Mouse (Mus musculus): ENCODE results near the gene Marveld3. TPM values are rescaled to one million over a fixed set of nuclear protein-coding genes. Genes with fewer than 3 reads are reported as not detected.

Marveld3 gene
- polyA plus RNA-seq, 1 experiment from 2014 or later, result 0.27 TPM

DNA sequence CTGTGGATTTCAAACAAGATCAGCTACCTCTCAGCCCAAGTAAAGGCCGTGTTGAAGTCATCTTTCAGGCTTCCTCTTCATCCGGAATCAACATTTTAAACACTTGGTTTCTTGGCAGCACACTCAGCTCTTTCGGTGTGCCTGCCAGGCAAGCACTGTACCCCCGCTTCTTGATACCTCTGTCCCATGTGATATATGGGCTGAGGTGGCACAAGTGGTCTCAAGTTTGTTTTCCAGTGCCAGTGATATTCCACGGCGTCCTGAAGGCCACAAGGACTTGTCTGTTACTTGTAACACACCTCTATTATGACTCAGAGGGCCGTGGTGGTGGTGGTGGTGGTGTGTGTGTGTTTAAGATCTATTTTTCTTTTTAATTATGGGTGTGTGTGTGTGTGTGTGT is 16.3 kb downstream of the Marveld3 start:
- H3K27me3 ChIP-seq (ENCODE audit: control insufficient read depth, insufficient read depth, low read length), result peaks cover 32% of the 10 kb centered on the region
- WGBS, result 82% methylated on average over 7 of the region's 7 CpGs
- DNase-seq (ENCODE audit: low spot score), result no peak

DNA sequence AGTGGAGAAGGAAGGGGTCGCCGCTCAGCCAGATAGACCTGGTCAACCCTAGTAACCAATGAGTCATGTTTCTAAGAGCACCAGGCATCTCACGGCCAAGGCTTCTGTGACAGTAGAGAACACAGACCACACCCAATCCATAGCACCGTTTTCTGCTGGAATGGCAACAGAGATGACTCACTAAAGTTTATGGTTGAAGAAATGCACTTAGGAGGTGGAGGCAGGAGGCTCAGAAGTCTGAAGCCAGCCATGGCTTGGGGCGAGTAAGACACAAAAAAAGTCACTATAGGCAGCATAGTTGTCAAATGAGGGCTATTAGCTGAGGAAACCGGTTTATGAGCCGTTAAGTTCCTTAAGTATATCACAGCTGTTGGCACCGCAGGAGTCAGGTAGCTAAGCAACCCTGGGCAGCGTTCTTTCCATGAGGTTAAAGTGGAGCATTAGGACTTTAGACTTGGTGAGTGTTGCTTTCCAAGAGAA is 16.8 kb downstream of the Marveld3 start:
- Histone ChIP-seq H3K27me3 (ENCODE audit: control insufficient read depth, insufficient read depth, low read length) (peaks cover 32% of the 10 kb centered on the region), H3K9ac (ENCODE audit: low read length) (no peak overlapping the region), H3K4me1 (ENCODE audit: control insufficient read depth, insufficient read depth, low read length) (peaks cover 9% of the 10 kb centered on the region; the same call in 1 of the 2 replicates), H3K4me2 (ENCODE audit: low read depth, severe bottlenecking) (no peak overlapping the region), H3K9me3 (ENCODE audit: control insufficient read depth, low read length) (no peaks in the 10 kb centered on the region), H3K4me3 (ENCODE audit: low read depth, low read length) (no peak overlapping the region), H3K27ac (replicated peaks; ENCODE audit: low read depth, low read length) (no peak overlapping the region), H3K36me3 (ENCODE audit: control insufficient read depth, insufficient read depth, low read length) (peaks cover 7% of the 10 kb centered on the region)
- ATAC-seq (ENCODE audit: insufficient number of reproducible peaks, low FRiP score, low TSS enrichment, low read depth) (no peak), DNase-seq (ENCODE audit: low spot score) (peak; percentile 53)
- WGBS, result 23% methylated on average over 9 of the region's 9 CpGs

More for the DNA sequence above, 16.3 kb downstream of the Marveld3 start:
- no peak for ATAC-seq (ENCODE audit: insufficient number of reproducible peaks, low FRiP score, low TSS enrichment, low read depth)
- Histone ChIP-seq H3K9me3 (ENCODE audit: control insufficient read depth, low read length) (no peaks in the 10 kb centered on the region), H3K4me3 (ENCODE audit: low read depth, low read length) (no peak overlapping the region), H3K36me3 (ENCODE audit: control insufficient read depth, insufficient read depth, low read length) (peaks cover 4% of the 10 kb centered on the region), H3K4me2 (ENCODE audit: low read depth, severe bottlenecking) (no peak overlapping the region), H3K27ac (replicated peaks; ENCODE audit: low read depth, low read length) (no peak overlapping the region), H3K9ac (ENCODE audit: low read length) (no peak overlapping the region), H3K4me1 (ENCODE audit: control insufficient read depth, insufficient read depth, low read length) (peaks cover 9% of the 10 kb centered on the region; the same call in 1 of the 2 replicates)

DNA sequence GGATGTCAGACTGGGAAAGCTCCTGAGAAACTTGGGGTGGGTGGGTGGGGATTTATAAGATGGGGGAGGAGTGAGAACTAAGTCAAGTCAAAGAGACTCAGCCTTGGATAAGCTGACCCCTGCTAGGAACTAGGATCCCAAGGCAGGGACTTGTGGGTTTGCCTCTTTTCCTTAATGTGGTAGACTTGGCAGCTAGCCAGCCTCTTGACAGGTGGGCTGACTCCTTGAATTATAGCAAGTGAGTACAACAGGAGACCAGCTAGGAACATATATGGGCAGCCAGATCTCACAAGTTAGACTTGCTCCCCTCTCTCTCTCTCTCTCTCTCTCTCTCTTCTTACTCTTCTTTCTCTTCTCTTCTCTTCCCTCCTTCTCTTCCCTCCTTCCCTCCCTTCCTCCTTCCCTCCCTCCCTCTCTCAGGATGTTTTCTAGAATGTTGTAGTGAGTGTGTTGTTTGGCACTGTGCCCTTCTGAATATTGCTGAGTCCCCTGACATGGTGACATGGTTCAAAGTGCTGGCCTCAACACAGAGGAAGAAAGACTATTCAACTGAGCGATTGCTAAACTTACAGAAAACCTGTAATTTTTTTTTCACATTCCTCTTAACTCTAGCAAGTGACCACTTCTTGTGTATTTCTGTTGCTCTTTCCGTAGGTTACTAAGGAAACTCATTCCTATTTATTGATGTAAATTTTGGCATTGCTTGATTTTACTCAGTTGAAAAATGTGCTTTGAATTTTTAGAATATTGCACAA is 20.2 kb downstream of the Marveld3 start:
- Histone ChIP-seq H3K4me3 (ENCODE audit: low read depth, low read length) (no peak overlapping the region), H3K27me3 (ENCODE audit: control insufficient read depth, insufficient read depth, low read length) (peaks cover 3% of the 10 kb centered on the region; the same call in 1 of the 2 replicates), H3K9me3 (ENCODE audit: control insufficient read depth, low read length) (no peaks in the 10 kb centered on the region), H3K36me3 (ENCODE audit: control insufficient read depth, insufficient read depth, low read length) (peaks cover 7% of the 10 kb centered on the region), H3K27ac (replicated peaks; ENCODE audit: low read depth, low read length) (no peak overlapping the region), H3K9ac (ENCODE audit: low read length) (no peak overlapping the region), H3K4me2 (ENCODE audit: low read depth, severe bottlenecking) (no peak overlapping the region), H3K4me1 (ENCODE audit: control insufficient read depth, insufficient read depth, low read length) (peaks cover 7% of the 10 kb centered on the region; the same call in 1 of the 2 replicates)
- ATAC-seq (ENCODE audit: insufficient number of reproducible peaks, low FRiP score, low TSS enrichment, low read depth) (no peak), DNase-seq (ENCODE audit: low spot score) (no peak)
- WGBS, result 96% methylated on average over 2 of the region's 2 CpGs

DNA sequence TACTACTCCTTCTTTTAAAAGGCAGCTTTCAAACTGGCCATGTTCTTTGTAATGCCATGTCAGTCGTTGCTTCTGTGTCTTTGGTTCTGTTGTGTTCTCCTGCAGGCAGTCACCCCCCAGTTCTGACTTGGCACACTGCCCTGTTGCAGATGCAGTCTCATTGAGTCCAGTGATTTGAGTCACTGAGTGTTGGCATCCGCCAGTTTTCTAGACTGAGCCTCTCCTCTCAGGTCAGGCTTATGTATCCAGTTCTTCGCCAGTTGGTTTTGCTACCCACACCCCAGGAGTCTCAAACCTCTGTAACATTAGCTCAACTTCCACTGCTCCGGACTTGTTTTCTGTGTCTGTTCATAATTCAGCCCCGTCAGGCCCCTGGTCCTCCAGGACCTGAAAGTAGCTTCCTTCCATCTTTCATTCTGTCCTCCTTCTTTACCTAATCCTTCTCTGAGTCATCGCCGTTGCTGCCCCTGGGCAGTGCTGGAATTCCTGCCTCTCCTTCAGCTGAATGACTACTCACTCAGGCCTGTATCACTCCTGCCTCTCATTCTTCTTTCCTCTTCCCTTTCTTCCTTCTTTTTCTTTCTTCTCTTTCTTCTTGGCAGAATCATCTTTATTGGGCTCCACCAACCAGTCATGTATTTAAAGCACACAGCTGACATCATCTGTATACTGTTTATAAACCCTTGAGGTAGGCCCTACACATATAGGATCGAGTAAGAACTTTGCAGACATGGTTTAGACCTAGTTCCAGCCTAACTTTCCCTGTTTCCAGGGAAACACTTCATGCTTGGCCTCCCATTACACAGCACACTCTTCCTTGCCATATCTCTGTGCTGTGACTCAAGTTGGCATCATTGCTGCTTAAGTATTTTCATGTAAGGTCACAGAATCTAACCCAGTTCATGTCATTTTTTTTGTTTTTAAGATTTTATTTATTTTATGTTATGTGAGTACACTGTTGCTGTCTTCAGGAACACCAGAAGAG is 41.3 kb downstream of the Marveld3 start:
- Histone ChIP-seq H3K36me3 (ENCODE audit: control insufficient read depth, insufficient read depth, low read length) (peaks cover 7% of the 10 kb centered on the region), H3K27ac (replicated peaks; ENCODE audit: low read depth, low read length) (no peak overlapping the region), H3K9me3 (ENCODE audit: control insufficient read depth, low read length) (no peaks in the 10 kb centered on the region), H3K27me3 (ENCODE audit: control insufficient read depth, insufficient read depth, low read length) (no peaks in the 10 kb centered on the region), H3K4me2 (ENCODE audit: low read depth, severe bottlenecking) (no peak overlapping the region), H3K4me3 (ENCODE audit: low read depth, low read length) (no peak overlapping the region), H3K9ac (ENCODE audit: low read length) (no peak overlapping the region), H3K4me1 (ENCODE audit: control insufficient read depth, insufficient read depth, low read length) (no peaks in the 10 kb centered on the region)
- DNase-seq (ENCODE audit: low spot score) (no peak), ATAC-seq (ENCODE audit: insufficient number of reproducible peaks, low FRiP score, low TSS enrichment, low read depth) (no peak)
- 90% methylated on average over 8 of the region's 8 CpGs for WGBS

DNA sequence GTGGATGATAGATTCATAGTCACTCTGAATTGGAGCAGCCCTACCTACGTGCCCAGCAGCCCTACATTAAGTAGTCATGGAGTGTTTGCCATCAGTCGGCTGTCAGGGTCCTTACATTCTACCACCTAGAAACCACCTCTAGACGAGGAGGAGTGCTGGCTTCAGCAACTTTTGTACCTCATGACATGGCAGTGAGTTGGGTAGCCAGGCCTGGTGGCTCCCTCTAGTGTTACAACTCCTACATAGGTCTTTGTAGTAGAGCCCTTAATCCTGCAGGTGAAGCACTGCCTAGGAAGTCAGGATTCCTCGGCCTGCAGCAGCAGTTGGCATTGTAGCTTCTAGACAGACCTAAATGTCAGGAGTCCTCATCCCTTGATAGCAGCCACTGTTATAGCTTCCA is 44.7 kb downstream of the Marveld3 start:
- Histone ChIP-seq H3K9ac (ENCODE audit: low read length) (no peak overlapping the region), H3K36me3 (ENCODE audit: control insufficient read depth, insufficient read depth, low read length) (peaks cover 11% of the 10 kb centered on the region)

DNA sequence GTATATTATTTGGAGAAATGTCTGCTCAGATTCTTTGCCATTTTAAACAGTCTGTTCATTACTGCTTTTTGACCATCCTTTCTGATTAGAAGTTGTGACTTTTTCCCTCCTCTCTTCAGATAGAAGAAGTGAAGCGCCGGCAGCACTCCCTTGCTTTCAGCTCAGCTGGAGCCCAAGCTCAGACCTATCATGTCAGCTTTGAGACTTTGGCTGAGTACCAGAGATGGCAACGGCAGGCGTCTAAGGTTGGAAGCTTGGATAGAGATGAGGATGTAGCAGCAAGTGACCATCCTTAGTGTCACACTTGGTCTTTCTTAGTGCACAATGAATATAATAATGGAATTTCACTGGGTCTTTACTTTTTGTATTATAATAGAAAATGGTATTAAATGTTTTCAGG is 54.6 kb downstream of the Marveld3 start:
- no peak for DNase-seq (ENCODE audit: low spot score)
- Histone ChIP-seq H3K4me2 (ENCODE audit: low read depth, severe bottlenecking) (no peak overlapping the region), H3K27ac (replicated peaks; ENCODE audit: low read depth, low read length) (no peak overlapping the region), H3K36me3 (ENCODE audit: control insufficient read depth, insufficient read depth, low read length) (peaks cover 3% of the 10 kb centered on the region; the same call in 1 of the 2 replicates), H3K4me3 (ENCODE audit: low read depth, low read length) (no peak overlapping the region), H3K4me1 (ENCODE audit: control insufficient read depth, insufficient read depth, low read length) (no peaks in the 10 kb centered on the region), H3K27me3 (ENCODE audit: control insufficient read depth, insufficient read depth, low read length) (no peaks in the 10 kb centered on the region), H3K9me3 (ENCODE audit: control insufficient read depth, low read length) (no peaks in the 10 kb centered on the region), H3K9ac (ENCODE audit: low read length) (no peak overlapping the region)
- ATAC-seq (ENCODE audit: insufficient number of reproducible peaks, low FRiP score, low TSS enrichment, low read depth), result no peak
- 96% methylated on average over 4 of the region's 4 CpGs for WGBS

More for the DNA sequence above, 44.7 kb downstream of the Marveld3 start:
- 55% methylated on average over 4 of the region's 4 CpGs for WGBS
- peak; percentile 38 for DNase-seq (ENCODE audit: low spot score)
- H3K4me1 ChIP-seq (ENCODE audit: control insufficient read depth, insufficient read depth, low read length), result no peaks in the 10 kb centered on the region
- no peak overlapping the region for H3K4me2 ChIP-seq (ENCODE audit: low read depth, severe bottlenecking)
- H3K27me3 ChIP-seq (ENCODE audit: control insufficient read depth, insufficient read depth, low read length), result no peaks in the 10 kb centered on the region
- no peak for ATAC-seq (ENCODE audit: insufficient number of reproducible peaks, low FRiP score, low TSS enrichment, low read depth)
- no peaks in the 10 kb centered on the region for H3K9me3 ChIP-seq (ENCODE audit: control insufficient read depth, low read length)
- H3K27ac ChIP-seq (replicated peaks; ENCODE audit: low read depth, low read length), result no peak overlapping the region
- H3K4me3 ChIP-seq (ENCODE audit: low read depth, low read length), result no peak overlapping the region

DNA sequence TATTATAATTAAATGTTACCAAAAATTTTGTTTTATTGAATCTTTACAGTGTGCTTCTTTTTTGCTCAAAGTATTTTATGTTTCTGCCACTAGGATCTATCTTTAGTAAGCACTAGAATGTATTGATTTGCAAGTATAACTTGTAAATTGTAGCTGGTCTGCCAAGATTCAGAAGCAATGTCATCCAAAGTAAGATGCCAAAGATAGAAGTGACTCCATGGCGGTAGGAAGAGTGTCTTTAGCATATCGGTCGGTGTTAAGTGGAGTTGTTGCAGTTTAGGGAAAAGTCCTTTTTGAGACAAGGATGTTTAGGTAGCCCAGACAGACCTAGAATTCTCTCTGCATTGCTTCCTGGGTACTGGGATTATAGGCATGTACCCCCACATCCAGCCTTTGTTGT is 55.1 kb downstream of the Marveld3 start:
- Histone ChIP-seq H3K9ac (ENCODE audit: low read length) (no peak overlapping the region), H3K36me3 (ENCODE audit: control insufficient read depth, insufficient read depth, low read length) (peaks cover 3% of the 10 kb centered on the region; the same call in 1 of the 2 replicates), H3K4me3 (ENCODE audit: low read depth, low read length) (no peak overlapping the region), H3K4me2 (ENCODE audit: low read depth, severe bottlenecking) (no peak overlapping the region), H3K27ac (replicated peaks; ENCODE audit: low read depth, low read length) (no peak overlapping the region), H3K9me3 (ENCODE audit: control insufficient read depth, low read length) (no peaks in the 10 kb centered on the region), H3K27me3 (ENCODE audit: control insufficient read depth, insufficient read depth, low read length) (no peaks in the 10 kb centered on the region), H3K4me1 (ENCODE audit: control insufficient read depth, insufficient read depth, low read length) (no peaks in the 10 kb centered on the region)
- 98% methylated on average over 3 of the region's 3 CpGs for WGBS
- DNase-seq (ENCODE audit: low spot score) (no peak), ATAC-seq (ENCODE audit: insufficient number of reproducible peaks, low FRiP score, low TSS enrichment, low read depth) (no peak)

DNA sequence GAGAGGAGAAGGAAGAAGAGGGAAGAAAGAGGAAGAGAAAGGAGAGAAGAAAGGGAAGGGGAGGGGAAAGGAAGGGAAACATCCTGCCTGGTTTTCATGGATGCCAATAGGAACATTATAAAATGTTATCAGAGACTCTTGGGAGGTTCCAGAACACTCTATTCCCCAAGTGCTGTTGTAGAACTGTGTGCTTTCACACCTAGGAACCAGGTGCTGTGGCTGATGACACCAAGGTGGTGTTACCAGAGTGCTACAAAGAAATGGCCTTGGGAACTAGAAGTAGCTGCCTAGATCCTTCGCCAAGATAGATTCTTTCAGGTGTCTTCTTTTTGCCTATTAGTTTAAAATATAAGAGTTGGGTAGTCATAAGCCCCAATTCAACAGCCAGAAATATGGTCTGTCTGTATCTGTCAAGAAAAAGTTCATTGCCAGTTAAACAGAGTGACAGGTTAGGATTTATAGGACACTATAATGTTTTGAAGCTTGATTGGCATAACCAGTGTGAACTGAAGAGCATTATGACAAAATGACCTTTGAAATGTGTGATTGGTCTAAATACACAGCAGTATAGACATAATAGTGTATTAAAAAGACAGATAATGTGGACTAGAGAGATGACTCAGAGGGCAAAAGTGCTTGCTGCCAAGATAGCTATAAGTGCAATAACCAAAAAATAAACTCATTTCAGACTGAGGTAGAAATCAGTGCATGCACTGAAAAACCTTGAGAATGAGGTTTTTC is 56.9 kb downstream of the Marveld3 start:
- Histone ChIP-seq H3K4me2 (ENCODE audit: low read depth, severe bottlenecking) (no peak overlapping the region), H3K4me1 (ENCODE audit: control insufficient read depth, insufficient read depth, low read length) (no peaks in the 10 kb centered on the region), H3K27ac (replicated peaks; ENCODE audit: low read depth, low read length) (no peak overlapping the region), H3K27me3 (ENCODE audit: control insufficient read depth, insufficient read depth, low read length) (no peaks in the 10 kb centered on the region), H3K36me3 (ENCODE audit: control insufficient read depth, insufficient read depth, low read length) (0 out of 2 replicates have a peak, but pooled peaks cover 3% of the 10 kb centered on the region), H3K9ac (ENCODE audit: low read length) (no peak overlapping the region), H3K9me3 (ENCODE audit: control insufficient read depth, low read length) (no peaks in the 10 kb centered on the region), H3K4me3 (ENCODE audit: low read depth, low read length) (no peak overlapping the region)
- no peak for ATAC-seq (ENCODE audit: insufficient number of reproducible peaks, low FRiP score, low TSS enrichment, low read depth)
- DNase-seq (ENCODE audit: low spot score), result no peak
- 86% methylated on average over 1 of the region's 1 CpGs for WGBS
